Mouse (Mus musculus) lung, postnatal 0 days (tissue): ENCODE data around the gene Krt18.

Experiments
- CTCF ChIP-seq: IDR thresholded peaks from 2 replicates; pipeline ENCODE4 v1.5.1; 2016; ENCODE audit warnings: antibody characterized with exemption, mild to moderate bottlenecking
- EP300 ChIP-seq: IDR thresholded peaks from 2 replicates; pipeline ENCODE4 v1.6.1; 2016; ENCODE audit warnings: antibody characterized with exemption, mild to moderate bottlenecking, control low read depth

DNA sequence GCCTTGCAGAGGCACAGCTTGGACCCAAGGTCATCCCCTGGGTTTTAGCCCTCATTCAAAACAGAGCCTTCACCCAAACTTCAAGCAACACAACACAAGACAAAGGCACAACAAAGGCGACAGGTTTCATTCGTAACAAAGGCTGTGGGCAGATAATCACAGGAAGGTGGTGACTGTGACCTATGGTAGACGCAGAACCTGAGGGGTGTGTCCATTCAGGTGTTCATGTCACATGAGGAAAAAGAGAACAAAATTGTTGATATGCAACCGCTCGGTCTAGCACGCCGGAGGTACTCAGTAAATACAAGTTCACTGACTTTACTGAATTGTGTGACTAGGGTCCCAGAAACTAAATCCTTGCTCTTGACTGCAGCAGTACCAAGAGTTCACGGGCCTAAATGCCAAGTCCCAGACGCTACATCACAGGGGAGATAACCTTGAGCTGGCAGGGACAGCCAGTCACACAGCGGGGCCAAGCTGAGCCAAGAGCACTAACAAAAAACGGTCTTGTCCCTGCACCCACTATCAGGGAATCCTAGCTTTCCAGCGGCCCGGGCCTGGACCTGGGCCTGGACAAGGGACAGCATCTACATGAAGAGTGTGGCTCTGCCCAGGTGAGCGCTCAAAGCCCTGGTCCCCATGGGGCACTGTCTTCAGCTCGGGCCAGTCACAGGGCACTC lies 28.7 kb downstream of the Krt18 start:
- TF ChIP-seq CTCF (no peak), EP300 (no peak)
